Mouse (Mus musculus) left cerebral cortex, adult 11 months (tissue): ENCODE data around the gene Spaca4.
A peak's percentile ranks its signal among the peaks of the same experiment; 100 is the strongest.

Source experiments
- DNase-seq: peaks from one replicate; pipeline ENCODE4 v3.0.0; 2022; ENCODE audit warnings: low spot score

Spaca4 gene

DNA sequence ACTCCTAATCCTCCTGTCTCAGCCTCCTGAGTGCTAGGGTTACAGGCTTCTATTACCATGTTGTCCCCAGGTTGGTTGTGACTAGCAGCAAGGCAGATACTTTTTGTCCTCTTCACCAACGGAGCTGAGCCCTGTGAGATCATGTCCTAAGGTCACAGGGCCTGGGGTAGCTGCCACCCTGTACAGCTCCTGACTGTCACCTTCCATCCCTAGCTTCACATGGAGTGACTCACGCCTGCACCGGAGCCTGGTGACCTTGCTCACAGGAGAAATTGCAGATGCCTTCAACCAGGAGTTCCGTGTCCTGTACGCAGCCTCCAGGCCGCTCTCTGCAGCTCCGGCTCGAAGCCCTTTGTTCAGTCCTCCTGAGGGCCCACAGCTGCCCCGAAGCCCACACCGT, 806 bp upstream of the Spaca4 start:
- no peak for DNase-seq

DNA sequence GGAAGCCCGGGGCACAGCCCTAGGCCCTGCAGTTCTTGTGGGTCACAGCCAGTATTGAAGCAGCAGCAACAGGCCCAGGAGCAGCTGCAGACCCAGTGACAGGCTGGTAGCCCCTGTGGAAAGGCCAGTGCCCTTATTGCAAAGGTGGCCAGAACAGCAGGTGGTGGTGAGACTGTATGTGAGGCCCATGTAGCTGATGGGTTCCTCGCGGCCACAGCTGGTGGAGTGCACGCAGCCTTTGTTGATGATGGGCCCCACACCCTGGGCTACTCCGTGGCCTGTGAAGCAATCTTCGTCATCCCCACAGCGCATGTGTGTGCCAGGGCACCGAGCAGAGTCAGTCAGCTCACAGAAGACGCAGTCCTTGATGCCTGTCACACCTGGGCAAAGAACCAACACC, 462 bp downstream of the Spaca4 start:
- no peak for DNase-seq

DNA sequence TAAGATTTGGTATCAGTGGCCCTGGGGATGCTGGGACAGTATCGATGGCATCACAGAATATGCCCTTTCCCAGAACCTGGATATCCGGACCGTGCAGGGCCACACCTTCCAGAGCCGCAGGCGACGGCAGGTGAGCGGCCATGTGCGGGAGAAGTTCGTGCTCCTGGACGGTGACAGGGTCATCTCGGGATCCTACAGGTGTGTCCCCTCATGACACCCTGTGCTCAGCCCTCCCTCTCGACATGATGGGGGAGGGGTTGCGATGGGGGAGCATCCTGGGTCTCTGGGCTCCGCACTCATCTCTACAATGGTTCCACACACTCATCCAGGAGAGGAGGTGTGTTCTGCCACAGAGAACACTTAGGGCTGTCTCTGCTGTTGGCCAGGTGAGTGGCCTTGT, 1.8 kb downstream of the Spaca4 start:
- no peak for DNase-seq

DNA sequence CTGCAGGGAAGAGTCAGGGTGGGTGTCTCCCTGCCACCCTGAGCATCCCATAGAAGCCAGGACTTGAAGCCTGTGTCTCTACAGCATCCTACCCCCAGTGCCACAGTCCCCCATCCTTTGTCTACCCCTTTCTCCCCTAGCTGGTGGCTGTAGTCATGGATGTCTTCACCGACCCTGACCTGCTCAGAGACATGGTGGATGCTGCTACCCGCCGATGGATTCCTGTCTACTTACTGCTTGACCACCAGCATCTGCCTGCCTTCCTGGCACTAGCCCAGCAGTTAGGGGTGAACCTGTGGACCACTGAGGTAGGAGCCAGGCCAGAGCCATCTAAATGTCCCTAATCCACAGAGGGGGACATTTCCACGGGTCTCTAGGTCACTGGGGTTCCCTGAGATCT, 2.3 kb downstream of the Spaca4 start:
- DNase-seq: no peak

DNA sequence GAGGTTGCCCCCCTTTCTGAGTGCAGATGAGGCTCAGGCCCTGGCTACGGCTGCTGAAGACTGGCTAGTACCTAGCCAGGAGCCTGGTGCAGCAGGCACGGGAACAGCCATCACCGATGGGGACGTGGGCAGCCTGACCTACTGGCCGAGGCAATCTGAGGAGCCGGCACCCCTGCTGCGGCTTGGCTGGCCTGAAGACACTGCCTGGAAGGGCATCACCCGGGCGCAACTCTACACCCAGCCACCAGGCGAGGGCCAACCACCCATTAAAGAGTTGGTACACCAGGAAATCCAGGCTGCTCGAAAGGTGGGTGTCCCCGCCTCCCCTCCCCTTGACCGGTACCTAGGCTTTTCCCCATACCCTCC, 3.3 kb downstream of the Spaca4 start:
- no peak for DNase-seq

DNA sequence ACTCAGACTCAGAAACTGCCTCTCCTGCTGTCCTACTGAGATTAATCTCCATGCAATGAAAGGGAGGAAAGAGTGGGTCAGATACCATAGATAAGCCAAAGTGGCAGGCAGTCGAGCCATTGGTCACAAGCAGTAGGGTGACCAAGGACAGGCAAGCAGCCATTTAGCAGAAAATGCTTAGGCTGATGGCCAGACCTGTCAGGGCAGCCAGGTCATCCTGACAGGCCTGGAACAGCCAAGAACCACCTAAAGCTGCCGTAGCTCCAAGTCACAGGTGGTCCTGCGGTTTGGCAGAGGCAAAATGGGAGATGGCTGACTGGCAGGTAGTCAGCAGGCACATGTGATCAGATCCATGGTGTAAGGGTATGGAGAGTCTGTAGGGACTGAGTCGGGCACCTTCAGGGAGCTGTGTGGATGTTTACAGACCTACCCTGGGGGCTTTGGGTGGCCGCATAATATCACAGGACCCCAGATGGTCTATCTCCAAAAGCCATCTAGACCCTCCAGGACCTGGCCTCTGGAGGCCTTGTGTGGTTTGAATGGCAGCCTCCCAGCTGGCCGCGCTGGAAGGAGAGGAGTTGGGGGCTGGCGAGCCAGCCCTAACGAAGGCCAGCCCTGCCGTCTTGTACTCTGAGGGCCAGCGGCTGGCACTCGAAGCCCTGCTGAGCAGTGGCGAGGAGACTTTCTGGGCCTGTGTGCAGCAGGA, 3.8 kb downstream of the Spaca4 start:
- no peak for DNase-seq

DNA sequence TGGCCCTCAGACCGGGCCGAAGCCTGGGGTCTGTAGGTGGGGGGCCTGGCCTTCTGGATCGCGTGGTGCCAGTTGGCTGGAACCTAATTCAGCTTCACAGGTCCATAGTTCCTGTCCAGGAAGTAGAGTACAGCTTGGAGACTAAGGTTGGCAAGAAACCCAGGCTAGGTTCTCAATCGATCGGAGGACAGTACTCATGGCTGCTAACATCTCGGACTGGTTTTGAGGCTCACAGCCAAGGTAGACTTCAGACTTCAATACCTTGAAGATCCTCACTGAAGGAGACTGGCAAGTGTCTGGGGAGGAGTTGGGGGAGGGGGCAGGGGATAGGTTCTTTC, 4.4 kb downstream of the Spaca4 start:
- DNase-seq: no peak

DNA sequence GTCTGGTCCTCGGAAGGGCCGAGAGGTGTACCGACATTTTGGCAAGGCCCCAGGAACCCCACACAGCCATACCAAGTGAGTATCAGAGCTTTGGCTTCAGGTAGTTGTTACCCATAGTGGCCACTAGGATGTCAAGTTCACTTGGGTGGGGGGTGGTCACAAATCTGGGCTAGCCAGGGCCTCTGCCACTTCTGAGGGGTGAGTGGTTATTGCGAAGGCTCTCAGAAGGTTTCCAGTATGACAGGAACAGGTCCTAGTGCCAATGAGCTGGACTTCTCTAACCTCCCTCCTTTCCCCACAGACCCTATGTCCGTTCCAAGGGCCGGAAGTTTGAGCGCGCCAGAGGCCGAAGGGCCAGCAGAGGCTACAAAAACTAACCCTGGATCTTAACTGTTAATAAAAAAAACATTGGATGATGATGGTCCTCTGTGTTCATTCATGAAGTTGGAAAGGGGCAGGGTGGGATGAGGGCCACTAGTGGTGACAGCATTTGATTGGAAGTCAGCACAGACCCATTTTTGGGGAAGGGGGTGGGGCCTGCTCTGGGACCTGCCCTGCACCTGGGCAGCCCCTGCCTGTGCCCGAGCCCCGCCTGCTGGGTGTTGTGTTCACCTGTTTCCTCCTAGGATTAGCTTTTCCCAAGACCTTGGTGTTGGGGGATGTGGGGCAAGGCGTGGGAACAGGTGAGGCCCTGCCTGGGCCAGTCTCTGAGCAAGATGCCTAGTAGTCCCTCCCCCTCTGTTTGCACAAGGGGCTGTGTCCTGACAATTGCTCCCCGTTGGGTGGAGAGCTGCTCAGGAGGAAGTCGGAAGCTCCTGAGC, 5.0 kb downstream of the Spaca4 start, which contains the start of gene Fam83e:
Gene Fam83e, plus strand, starts transcription at position 800 of the 821 bp plus-strand sequence.
- no peak for DNase-seq

DNA sequence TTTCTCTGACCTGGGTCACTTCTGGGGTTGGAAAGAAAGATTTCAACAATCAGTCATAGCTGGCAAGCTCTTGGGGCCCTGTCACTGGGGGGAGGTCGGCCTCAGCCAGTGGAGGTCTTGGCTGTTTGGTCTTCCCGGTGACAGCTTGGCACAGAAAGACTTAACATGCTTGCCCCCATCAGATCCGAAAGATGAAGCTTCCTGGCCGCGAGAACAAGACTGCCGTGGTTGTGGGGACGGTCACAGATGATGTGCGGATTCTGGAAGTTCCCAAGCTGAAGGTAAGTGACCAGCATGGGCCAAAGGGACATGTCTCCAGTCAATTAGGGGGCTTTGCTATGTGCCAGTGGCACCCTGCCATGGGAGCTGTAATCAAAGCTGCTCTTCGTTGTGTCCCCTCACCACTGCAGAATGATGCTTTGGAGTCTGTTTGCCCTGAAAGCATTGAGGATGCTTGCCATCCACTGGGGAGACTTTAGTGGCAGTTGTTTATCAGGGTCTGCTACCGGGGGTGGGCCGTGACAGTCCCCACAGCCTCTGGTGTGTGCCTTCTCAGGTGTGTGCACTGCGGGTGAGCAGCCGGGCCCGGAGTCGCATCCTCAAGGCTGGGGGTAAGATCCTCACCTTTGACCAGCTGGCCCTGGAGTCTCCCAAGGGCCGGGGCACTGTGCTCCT, 5.7 kb downstream of the Spaca4 start:
- no peak for DNase-seq

DNA sequence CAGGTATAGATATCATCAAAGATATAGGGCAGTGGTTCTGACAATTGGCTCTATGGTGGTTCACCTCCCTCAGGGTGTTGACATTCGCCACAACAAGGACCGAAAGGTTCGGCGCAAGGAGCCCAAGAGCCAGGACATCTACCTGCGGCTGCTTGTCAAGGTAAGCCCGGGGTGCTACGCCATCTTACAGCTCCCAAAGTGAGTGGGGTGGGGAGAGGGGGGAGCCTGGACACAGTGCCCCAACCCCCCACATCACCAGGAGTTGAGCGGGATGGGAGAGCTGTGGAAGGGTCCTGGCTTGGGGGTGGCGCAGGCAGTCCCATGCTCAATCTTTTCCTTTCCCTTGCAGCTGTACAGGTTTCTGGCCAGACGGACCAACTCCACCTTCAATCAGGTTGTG, 6.4 kb downstream of the Spaca4 start:
- DNase-seq: no peak

DNA sequence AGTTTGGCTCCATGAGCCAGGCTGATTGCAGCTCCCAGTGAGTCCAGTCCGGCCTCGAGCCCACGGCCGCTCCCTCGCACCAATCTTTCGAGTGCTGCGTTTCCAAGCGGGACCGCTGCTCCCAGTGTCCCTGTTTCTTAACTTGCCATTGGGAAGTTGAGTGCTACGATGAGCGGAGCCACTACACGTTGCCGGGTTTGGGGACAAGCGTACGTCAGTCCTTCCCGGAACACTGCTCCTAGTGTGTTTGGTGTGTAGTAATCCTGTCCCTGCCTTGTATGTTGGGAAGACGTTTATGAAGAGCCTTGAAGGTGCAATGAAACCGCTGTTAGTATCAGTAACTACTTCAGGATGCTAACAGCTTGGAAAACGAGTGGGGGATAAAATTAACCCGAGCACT, 7.3 kb downstream of the Spaca4 start:
- DNase-seq: no peak

DNA sequence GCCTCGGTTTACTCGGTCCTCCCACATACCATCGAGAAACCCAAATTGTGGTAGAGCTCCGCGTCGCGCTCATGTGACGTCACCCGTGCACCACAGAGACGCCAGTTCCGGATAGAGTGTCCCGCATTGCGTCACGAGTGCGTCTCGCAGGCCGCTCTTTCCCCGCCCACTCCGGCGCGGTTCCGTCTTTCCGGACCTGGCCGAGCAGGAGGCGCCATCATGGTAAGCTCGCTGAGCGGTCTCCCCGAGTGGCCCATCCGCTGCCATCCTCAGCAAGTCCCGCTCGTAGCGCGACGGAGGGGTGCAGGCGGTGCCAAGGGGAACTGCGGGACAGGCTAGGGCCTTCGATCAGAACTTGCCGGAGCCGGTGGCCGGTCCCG, 7.7 kb downstream of the Spaca4 start, which contains the start of gene Sphk2:
Gene Sphk2, minus strand, starts transcription at position 85 of the 380 bp plus-strand sequence.
- peak; percentile 99 for DNase-seq

DNA sequence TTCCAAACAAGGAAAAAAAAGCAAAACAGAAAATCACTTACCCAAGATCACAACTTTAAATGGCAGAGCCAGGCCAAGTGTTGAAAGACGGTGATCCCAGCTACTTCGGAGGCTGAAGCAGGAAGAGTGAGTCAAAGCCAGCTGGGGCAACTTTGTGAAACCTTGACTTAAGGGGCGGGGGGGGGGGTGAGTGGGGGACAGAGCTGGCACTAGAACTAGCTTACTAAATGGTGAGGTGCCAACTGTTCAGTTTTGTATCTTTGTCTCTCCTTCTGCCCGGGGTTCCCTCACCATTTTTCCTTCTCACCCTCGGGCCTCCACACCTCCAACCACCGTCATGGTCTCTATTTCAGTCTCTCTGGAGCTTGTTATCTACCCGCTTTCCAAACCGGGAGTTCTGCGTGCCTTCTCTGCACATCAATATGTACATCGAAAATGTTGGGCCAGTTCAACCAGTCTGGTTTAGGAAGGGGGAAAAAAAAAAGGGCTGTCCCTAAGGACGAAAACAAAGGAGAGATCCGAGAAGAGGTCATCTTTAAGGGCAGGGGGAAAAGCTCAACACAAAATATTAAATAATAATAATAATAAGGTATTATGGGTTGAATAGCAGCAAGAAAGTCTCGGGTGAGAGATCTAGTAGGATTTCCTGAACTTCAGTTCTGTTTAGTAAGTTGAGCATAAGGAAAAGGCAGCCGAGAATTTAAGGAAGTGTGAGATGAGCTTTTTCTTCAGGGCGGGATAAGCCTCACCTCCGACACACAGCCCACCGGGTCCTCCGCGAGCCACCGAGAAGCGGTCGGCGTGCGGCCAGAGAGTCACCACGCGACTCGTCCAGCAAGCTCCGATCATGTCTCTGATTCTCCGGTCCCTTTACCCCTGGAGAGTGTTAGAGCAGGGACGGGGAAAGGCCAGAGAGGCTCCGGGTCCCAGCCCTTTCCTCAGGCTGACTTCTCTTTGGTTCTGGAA, 8.4 kb downstream of the Spaca4 start:
- no peak for DNase-seq

DNA sequence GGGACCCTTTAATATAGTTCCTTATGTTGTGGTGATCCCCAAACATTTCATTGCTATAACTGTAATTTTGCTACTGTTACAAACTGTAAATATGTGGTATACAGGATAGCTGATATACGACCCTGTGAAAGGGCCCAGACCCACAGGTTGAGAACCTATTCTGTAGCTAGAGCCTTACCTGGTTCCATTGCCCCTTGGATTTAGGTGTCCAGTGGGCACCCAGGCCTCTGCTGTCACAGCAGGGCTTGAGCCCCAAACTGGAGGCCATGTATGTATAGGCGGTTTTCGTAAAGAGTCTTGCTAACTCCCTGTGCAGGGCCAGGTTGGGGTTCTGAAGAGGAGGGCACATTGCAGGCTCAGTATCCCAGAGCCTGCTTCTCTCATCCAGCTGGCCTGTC, 9.2 kb downstream of the Spaca4 start:
- no peak for DNase-seq

DNA sequence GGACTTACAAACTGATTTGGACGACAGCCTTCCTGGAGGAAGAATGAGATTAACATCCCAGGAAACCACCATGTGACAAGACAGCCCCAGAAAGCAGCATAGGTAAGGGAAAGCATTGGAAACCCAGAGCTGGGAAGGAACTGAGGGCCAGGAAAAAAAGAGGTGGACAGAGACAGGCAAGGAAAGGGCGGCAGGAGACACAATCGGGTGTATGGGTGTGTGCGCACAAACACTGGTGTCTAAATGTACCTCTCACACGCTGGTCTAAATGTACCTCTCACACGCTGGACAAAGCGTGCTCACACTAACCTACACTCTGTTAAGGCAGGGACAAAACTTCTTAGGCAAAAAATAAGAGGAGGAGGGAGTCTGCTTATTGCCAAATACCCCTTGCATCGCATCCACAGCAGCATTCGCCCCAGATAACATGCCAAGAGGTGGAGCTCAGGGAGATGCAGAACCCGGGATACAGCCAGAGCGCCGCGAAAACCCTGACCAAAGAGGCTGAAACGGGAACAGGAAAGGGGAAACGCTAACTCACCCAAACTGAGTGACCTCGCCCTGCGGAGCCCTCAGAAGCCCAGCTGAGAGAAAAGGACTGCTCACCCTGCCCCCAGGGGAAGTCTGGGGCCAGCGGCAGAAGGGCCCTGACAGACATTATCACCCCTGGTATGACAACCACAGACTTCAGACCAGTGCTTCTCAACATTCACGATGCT, 9.7 kb downstream of the Spaca4 start:
- no peak for DNase-seq

DNA sequence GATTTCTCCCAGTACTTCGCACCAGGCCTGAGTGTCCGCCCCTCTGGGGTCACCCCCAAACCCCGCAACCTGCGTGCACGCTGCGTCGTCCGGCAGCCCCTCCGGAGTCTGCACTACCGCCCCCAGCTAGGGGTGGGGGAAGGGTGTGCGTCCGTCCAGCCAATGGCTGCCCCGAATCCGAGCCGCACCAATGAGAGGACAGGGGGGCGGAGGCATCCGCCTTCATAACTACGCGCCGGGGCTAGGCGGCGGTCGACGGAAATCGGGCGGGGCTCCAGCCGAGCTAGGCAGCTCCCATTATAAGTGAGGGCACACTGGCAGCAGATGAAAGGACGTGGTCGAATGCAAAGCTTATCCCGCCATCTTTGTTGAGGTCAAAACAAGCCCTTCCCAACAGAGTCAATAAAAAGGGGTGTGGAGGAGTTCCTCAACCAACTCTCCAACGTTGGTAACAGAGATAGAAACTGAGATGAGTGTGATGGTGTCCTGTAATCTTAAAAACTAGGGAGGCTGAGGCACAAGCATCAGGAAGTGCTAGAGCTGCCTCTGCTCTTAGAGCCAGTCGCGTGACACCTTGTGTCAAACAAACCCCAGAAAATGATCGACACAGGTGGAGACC, 10.4 kb downstream of the Spaca4 start, which contains the start of gene Rpl18:
Gene Rpl18, plus strand, starts transcription at position 368 of the 619 bp plus-strand sequence.
- DNase-seq: peak; percentile 97

DNA sequence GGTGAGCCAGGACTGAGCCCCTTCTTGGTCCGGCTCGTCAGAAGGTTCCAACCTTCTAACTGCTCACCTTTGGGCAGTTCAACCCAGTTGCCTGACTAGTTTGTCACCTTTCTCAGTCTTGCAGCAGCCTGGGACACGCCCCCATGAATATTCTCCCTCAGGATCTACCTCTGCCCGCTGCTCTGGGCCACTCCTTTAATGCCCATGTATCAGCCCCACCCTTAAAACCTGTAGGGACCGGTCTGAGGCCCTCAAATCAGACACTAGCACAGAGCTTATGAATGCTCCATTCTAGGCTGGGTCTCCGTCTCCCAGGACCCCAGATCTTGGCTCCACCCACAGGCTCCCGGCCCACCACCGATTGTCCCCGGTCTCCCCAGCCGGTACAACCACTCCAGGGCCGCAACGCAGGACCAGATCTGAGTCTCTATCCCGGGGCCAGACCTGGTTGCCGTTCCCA, 11.0 kb downstream of the Spaca4 start:
- no peak for DNase-seq

DNA sequence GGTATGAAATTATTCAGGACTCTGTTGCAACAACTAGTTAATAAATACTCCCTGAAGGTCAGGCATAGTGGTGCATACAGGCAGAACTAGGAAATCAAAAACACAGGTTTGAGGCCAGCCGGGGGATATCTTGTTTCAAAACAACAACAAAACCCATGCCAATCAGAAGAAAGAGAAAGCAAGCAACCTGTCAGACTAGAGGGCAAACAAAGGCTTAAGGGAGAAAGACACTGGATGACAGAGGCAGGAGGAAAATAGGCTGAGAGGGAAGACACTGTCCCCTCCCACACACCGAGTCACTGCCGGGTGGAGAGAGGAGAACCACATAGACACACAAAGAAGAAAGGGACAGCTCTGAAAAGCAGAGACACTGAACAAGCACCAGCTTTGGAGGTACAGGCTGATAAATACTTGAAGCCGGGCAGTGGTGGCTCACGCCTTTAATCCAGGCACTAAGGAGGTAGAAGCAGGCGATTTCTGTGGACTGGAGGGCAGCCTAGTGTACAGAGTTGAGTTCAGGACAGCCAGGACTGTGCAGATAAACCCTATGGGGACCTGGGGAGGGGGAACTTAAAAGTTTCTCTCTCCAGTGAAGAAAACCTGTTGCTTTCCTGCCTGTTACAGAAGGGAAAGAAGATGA, 11.6 kb downstream of the Spaca4 start:
- DNase-seq: no peak

DNA sequence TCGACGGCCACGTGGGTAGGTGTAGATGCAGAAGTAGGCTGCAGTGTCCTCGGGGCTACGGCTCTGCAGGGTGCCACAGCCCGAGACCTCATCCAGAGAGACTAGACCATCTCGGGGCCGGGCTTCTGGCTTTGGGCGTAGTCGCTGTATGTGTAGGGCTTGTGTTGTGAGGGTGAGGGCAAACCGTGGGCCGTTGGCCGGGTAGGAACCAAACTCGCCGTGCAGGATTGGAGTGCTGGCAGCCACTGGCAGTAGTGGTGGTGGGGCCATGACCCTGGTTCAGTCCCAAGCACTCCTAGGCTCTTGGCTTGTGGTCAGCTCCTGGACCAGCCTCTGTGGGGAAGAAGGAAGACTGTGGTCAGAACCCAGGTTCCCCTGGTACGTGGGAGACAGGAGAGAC, 12.2 kb downstream of the Spaca4 start:
- DNase-seq: no peak
